Mouse (Mus musculus): ENCODE data around the gene Adamtsl4.

Gene Adamtsl4

DNA sequence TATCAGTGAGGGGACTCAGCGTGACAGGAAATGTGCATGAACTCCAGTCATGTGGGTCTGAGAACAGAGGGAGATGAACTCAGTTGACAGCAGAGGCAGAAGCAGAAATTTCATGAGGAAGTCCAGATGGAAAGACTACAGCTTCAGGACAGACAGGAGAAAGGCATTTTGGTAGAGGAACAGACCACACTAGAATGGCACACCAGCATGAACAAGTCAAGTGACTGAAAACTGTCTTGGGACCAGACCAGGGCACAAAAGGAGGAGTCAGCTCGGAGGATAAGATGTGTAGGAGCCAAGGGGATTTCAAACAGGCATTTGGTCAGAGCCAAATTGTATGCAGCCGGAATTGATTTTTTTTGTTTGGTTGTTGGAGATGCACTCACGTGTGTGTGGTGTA, 52.1 kb downstream of the Adamtsl4 start:
- no peak for DNase-seq (ENCODE audit: low read depth, low spot score)

DNA sequence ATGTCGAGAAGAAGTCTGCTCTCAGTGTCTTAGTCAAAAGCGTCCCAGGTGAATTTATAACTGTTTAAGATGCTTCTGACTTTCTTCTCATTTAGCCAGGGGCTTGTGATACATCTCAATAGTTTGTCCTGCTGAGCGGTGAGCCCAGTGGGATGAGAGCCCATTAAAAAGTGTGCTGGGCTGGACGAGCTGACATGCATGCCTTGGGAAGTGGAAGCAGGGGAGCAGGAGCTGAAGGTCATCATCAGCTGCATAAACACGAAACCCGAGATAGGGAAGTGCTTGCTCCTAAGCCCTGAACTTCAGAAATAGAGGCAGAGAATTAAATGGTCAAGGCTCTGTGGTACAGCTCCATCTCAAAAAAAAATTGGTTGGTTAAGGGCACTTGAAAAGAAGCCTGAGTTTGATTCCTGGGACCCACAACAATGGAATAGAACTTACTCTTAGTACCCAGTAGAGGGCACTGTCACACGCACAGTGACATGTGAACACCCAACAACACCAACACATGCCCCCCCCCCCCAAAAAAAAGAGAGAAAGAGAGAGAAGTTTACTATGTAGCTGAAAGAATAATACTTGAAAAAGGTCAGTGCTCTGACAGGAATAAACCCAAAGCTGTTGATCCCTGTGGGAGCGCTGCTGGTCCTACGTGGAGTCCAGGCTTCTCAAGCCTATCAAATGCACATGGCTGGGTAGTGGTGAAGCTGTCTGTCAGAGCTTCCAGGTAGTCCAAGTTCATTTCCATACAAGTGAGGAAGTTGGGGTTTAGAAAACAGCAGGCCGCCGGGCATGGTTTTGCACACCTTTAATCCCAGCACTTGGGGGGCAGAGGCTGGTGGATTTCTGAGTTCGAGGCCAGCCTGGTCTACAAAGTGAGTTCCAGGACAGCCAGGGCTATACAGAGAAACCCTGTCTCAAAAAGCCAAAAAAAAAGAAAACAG, 54.8 kb downstream of the Adamtsl4 start:
- DNase-seq (ENCODE audit: low read depth, low spot score) = peak; percentile 56

DNA sequence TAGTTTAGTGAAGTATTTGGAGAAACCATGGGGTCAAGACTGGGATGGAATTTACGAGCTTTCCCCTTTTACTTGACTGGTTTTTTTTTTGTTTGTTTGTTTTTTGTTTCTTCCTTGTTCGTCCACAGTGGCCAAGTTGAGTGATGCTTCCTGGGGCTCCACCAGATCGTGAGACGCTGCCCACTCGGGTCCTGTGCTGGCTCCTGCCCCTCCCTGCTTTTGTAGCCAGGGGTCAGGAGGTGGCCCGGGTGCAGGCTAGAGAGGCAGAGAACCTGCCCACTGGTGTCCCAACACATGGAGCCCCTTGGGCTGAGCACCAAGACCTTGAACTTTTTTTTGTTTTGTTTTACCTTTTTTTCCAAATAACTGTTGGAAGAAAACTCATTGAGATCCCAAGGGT, 56.4 kb downstream of the Adamtsl4 start:
- DNase-seq (ENCODE audit: low read depth, low spot score) = no peak

DNA sequence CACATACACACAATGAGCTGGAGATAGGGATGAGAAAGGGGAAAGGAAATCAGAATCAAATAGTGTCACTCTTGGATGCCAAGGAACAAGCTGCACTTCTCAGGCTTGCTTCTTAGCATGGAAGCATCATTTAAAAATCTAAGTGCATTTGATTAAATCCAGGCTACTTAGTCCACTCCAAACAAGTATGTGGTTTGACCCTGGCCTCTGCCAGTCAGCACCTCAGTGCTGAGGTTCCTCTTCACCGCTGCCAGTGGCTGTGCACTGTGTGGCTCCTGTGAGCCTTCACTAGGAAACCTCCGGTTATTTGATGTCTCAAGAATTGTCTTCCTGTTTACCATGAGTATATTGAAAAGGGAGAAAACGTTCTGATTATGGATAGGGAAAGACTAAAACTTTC, 56.9 kb downstream of the Adamtsl4 start:
- no peak for DNase-seq (ENCODE audit: low read depth, low spot score)

DNA sequence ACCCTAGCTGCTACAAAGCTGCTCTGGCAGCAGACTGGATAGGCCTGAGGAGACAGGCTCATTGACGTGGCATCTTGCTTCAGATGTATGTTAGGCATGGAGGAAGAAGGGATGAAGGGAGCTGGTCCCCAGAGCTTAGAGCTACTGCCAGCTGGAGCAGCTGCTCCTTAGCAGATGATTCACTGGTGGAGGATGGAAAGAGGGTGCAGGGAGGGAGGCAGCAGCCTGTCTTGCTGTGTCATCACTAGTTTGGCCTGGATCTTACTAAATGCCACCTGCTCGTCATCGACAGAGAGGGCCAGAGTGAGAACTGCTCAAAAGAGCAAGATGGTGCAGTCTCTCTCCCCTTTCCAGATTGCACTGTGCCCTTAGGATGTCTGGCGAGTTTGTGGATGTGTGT, 58.0 kb downstream of the Adamtsl4 start:
- DNase-seq (ENCODE audit: low read depth, low spot score) = peak; percentile 32

DNA sequence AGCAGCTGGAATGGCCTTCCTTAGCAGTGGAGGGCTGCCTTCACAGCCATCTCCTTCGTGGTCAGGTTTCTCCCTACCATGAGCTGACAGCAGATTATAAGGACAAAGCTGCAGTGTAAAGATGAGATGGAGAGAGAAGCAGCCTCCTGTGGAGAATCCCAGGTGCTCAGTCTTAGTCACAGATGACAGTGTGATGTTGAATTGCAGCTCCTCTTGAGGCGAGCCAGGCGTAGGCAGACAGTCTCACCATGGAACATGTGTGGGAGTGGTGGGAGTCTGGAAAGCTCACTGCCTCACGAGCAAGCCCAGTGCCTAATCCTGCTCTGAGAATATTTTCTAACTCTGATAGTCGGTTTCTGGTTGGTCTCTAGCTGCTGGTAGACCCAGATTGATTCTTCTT, 60.0 kb downstream of the Adamtsl4 start:
- DNase-seq (ENCODE audit: low read depth, low spot score) = no peak

Measured in skeletal muscle tissue, adult 2 months (tissue).